Mouse (Mus musculus): ENCODE results near the gene Abt1.

Abt1 gene

GRCm38 (mm10) chr13:23423286-23424051 lies at the start of gene Abt1:
TSS of gene Abt1 (minus strand) at chr13:23423866.
- peak; percentile 95 for DNase-seq

GRCm38 (mm10) chr13:23466911-23467310 lies 43.2 kb upstream of the Abt1 start:
- DNase-seq = peak; percentile 72

GRCm38 (mm10) chr13:23466306-23466705 lies 42.6 kb upstream of the Abt1 start:
- DNase-seq = no peak

- no peak for DNase-seq
Measured at GRCm38 (mm10) chr13:23465600-23466109, 42.0 kb upstream of the Abt1 start, which contains the start of gene Btn1a1. TSS of gene Btn1a1 (minus strand) at chr13:23465901.

- no peak for DNase-seq
Measured at GRCm38 (mm10) chr13:23464841-23465366, 41.2 kb upstream of the Abt1 start.

GRCm38 (mm10) chr13:23464224-23464637 lies 40.6 kb upstream of the Abt1 start:
- DNase-seq = no peak

GRCm38 (mm10) chr13:23463381-23464223 lies 39.9 kb upstream of the Abt1 start:
- DNase-seq = peak; percentile 86

- no peak for DNase-seq
Measured at GRCm38 (mm10) chr13:23462669-23463068, 39.0 kb upstream of the Abt1 start.

- no peak for DNase-seq
Measured at GRCm38 (mm10) chr13:23462063-23462462, 38.4 kb upstream of the Abt1 start.

- no peak for DNase-seq
Measured at GRCm38 (mm10) chr13:23459264-23459846, 35.7 kb upstream of the Abt1 start.

GRCm38 (mm10) chr13:23453926-23454325 lies 30.3 kb upstream of the Abt1 start:
- DNase-seq = no peak

GRCm38 (mm10) chr13:23453362-23453862 lies 29.7 kb upstream of the Abt1 start:
- DNase-seq = peak; percentile 81

GRCm38 (mm10) chr13:23450398-23450797 lies 26.7 kb upstream of the Abt1 start:
- DNase-seq = peak; percentile 91

GRCm38 (mm10) chr13:23449235-23450095 lies 25.8 kb upstream of the Abt1 start:
- DNase-seq = peak; percentile 70

GRCm38 (mm10) chr13:23448758-23449157 lies 25.1 kb upstream of the Abt1 start:
- no peak for DNase-seq

- DNase-seq = peak; percentile 87
Measured at GRCm38 (mm10) chr13:23446498-23446952, 22.9 kb upstream of the Abt1 start.

GRCm38 (mm10) chr13:23445561-23446320 lies 22.1 kb upstream of the Abt1 start:
- DNase-seq = peak; percentile 87

- no peak for DNase-seq
Measured at GRCm38 (mm10) chr13:23445156-23445555, 21.5 kb upstream of the Abt1 start.

- DNase-seq = no peak
Measured at GRCm38 (mm10) chr13:23444451-23444850, 20.8 kb upstream of the Abt1 start.

- DNase-seq = no peak
Measured at GRCm38 (mm10) chr13:23439901-23440300, 16.2 kb upstream of the Abt1 start.

GRCm38 (mm10) chr13:23438521-23438920 lies 14.9 kb upstream of the Abt1 start:
- DNase-seq = no peak
